Mouse (Mus musculus) central nervous system, embryonic 11.5 days (tissue): Measurements from ENCODE around the gene Nudt6. TPM values are rescaled to one million over a fixed set of nuclear protein-coding genes. Genes with fewer than 3 reads are reported as not detected.

Source experiments
- polyA plus RNA-seq: library from polyadenylated mRNA; depleted of rRNA; stranded (reverse); fragments of >200 nt; gene quantifications from 2 replicates; pipeline ENCODE4 v1.2.3, GENCODE M21; 2012; rRNA removed

Nudt6 gene
- 3.7 and 5.2 TPM in 2 replicates for polyA plus RNA-seq

GRCm38 (mm10) chr3:37420072-37420471, at the start of gene Nudt6:
TSS of gene Nudt6 (minus strand) at chr3:37420211.

GRCm38 (mm10) chr3:37419458-37419991, 486 bp downstream of the Nudt6 start, which contains the start of gene Spata5:
TSS of gene Spata5 (plus strand) at chr3:37419896.

Other genes starting within 250 kb of the Nudt6 start
- not detected in 2 replicates for gene Il21, start 187.6 kb downstream of the Nudt6 start, polyA plus RNA-seq
- 4.7 and 7.3 TPM in 2 replicates for gene Bbs12, start 107.7 kb downstream of the Nudt6 start, polyA plus RNA-seq
- gene Cetn4, start 107.5 kb downstream of the Nudt6 start, polyA plus RNA-seq: 2.6 and 2.9 TPM in 2 replicates
- 0.55 and 1.3 TPM in 2 replicates for gene Fgf2, start 71.9 kb downstream of the Nudt6 start, polyA plus RNA-seq
- 21.4 and 32.5 TPM in 2 replicates for gene Spata5, start 315 bp downstream of the Nudt6 start, polyA plus RNA-seq
- 21.5 and 25.2 TPM in 2 replicates for gene Spry1, start 219.7 kb upstream of the Nudt6 start, polyA plus RNA-seq